Mouse (Mus musculus): ENCODE measurements around the gene Foxd4. TPM values are rescaled to one million over a fixed set of nuclear protein-coding genes. Genes with fewer than 3 reads are reported as not detected.
A peak's percentile ranks its signal among the peaks of the same experiment; 100 is the strongest.

The Foxd4 gene
- not detected for total RNA-seq (2021)

DNA sequence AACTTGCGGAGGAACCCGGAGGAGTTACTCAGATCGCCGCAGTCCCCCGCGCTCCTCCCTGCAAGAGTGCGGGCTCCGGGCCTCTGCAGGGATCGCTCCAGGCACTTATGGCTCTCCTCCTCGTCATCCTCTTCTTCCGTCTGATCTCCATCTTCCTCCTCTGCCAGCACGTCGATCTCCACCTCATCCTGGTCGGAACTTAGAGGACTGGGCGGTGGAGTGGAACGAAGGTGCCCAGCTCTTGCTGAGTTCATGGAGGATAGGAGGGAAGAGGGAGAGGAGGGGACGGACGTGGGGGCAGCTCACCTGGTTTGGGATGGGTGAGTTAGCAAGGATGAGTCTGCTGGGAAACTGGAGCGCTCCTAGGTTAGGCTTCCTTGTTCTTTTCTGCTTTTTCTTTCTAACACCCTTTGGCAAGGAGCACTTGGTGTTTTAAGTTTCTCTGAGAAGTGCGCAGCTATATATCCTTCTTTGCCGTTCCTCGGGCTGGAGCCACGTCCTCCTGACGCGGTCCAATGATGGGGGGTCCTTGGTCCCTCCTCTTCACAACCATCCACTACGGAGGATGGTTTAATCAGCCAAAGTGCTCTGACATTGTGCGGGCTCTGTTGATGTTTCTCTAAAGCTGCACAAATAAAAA, at the start of gene Foxd4:
Gene Foxd4, minus strand, starts transcription at position 617 of the 640 bp plus-strand sequence.
- no peak for DNase-seq
- intact Hi-C loops (cut with DNase I): no loop called here

DNA sequence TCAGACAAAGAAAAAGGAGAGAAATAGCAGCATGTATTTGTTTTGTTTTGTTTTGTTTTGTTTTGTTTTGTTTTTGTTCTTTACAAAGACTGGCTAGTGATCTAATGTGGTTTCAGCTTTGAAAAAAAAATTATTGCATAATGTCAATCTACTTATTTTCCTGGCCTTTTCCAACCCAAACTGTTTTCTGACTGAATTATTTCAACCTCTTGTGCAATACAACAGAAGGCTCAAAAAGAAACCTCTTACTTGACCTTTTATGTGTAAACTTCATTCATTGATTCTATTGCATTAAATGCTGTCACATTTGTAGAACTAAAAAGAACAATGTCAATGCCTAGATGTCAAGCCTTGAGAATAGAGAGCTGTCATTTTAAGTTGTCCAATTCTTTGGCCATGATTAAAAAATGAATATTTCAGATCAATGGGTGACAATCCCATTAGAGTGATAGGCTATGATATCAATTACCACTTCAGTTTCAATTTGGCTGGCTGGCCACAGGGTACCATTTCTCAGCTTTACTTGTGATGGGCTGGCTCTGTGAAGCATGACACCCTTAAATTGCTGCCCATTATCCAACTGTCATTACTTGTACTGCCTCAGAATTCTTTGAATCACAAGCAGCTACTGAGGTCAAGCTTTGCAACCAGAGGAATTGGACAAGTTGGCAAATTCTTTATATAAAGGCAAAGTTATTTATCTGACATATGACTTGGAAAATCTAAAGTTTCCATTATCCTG, 44.7 kb upstream of the Foxd4 start:
- intact Hi-C loops (cut with DNase I): no loop called here
- no peak for DNase-seq

DNA sequence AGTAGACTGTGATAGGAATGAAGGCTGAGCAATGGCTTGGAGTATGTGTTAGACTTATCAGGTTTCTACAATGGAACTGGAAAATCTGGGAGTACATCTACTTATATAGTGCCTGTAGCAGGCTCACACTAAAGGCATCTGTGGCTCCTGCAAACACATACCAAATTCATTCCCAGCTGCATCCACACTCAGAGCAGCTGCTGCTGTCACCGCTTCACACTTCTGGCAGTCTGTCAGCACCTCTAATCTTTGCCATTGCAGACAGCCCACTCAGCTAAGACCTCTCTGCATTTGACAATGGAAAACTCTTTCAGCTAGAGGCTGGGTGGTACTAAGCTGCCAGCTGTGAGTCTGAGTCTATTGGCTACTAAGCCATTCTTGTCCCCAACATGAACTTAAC, 36.1 kb upstream of the Foxd4 start:
- intact Hi-C loops (cut with DNase I): no loop called here
- DNase-seq: no peak

DNA sequence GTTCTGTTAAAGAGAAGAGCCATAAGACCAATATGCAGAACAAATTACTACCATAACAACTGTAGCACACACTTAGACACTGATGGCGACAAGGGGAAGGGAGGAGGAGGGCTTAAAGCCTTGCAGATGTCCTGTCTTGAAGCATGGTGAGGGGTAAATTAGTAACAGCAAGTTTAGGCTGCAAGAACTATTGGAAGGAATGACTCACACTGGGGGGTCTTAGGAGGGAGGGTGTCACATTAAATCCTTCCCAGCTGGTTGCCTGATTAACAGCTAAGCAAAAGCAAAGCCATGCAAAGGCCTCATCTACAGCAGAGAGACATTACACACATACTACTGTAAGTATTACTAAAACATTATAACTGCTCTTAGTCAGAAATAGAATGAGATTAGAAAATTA, 28.0 kb upstream of the Foxd4 start:
- intact Hi-C loops (cut with DNase I): no loop called here
- no peak for DNase-seq

GRCm38 (mm10) chr19:24920866-24921265, 19.9 kb upstream of the Foxd4 start:
- intact Hi-C loops (cut with DNase I): no loop called here

DNA sequence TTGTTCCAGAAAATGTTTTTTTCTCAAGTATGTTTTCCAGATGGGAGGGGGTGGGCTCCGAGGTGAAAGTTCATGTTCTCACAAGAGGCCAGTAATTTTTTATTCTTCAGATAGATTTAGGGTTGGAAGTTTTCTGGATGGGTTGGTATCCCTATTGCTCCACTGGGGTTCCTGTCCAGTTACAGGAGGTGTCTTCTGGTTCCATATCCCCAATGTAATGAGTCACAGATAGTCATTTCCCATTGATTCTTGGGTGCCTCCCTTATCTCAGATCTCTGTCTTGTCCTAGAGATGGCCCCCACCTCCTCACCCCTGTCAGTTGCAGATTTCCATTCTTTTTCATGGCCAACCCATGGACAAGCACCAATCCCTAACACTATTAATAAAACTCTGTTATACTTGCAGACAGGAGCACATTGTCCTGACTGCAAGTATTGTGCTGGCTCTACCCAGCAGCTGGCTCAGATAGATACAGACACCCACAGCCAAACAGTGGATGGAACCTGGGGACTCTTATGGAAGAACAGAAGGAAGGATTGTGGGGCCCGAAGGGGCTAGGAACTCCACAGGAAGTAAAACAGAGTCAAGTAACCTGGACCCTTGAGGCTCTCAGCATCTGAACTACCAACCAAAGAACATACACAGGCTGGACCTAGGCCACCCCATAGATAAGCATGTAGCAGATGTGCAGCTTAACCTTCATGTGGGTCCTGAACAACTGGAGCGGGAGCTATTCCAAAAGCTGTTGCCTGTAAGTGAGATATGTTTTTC, 7.6 kb upstream of the Foxd4 start:
- DNase-seq: no peak
- intact Hi-C loops (cut with DNase I): no loop called here

More at GRCm38 (mm10) chr19:24920866-24921265, 19.9 kb upstream of the Foxd4 start:
- DNase-seq: no peak

- intact Hi-C loops (cut with DNase I): no loop called here
- DNase-seq: no peak
Measured at GRCm38 (mm10) chr19:24907655-24908054, 6.7 kb upstream of the Foxd4 start.

DNA sequence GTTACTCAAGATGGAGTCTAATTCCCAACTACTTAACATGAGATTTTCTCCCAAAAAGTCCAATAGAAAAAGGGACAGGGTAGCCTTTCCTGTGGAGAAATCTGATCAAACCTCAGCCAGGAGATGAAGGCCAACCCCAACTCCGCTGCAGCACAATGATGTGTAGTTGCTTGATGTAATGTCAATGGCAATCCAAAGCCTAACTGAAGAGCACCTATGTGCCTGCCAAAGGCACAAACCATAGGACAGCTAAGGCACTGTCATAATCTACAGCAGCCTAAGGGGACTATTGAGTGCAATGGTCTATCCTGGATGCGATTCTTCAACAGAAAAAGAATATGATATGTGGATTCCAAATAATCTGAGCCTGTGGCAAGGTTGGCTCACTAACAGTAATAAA, 1.8 kb upstream of the Foxd4 start:
- DNase-seq: no peak
- intact Hi-C loops (cut with DNase I): no loop called here

- intact Hi-C loops (cut with DNase I): no loop called here
- no peak for DNase-seq
Measured at GRCm38 (mm10) chr19:24902256-24902655, 1.3 kb upstream of the Foxd4 start.

DNA sequence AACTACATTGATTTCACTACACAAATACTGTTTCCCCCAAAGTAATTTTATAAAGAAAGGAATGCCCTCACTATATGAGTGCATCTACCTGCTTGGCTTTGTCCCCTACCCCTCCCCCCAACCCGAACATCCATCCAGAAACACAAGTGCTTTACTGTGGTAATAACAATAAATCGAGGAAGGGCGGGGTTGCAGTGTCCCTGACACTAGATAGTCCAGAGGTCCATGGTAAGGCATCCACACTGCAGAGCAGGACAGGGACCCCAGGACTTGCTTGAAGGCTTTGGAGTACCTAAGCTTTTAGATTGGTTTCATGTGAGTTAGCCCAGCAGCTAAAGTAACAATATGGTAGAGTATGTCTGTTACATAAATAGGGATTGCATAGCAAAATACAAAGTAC, 669 bp upstream of the Foxd4 start:
- no peak for DNase-seq
- intact Hi-C loops (cut with DNase I): no loop called here

DNA sequence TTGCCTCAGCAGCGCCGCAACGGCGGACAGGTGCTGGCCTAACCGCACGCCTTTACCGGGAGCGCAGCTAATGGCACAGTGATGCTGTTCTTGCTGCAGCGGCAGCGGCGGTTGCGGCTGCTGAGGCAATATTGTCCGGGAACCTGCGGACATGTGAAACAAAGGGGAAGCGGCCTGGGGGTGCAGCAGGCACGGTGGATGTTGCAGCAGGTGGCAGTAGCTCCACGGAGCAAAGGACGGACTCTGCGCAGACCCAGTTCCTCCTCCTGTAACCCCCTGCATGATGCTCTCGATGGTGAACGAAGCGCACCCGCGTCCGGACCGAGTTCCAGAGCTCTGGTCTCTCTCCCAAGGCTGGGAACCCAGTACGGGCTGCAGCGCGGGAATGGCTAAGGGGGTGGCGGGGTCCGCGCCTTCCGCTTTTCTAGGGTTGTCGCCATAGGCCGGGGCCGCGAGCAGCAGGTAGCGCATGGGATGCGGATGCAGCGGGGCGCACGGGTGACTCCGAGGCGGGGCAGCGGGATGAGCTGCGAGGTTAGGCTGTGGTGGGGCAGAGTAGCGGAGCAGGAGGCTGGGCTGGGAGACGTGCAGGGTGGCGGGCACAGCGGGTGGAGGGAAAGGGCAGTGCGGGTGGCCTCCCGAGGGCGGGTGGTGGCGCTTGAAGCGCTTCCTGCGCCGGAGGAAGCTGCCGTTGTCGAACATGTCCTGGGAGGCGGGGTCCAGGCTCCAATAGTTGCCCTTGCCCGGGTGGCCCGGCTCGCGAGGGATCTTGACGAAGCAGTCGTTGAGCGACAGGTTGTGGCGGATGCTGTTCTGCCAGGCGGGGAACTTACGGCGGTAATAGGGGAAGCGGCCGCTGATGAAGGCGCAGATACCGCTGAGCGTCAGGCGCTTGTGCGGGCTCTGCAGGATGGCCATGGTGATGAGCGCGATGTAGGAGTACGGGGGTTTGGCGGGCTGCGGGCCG, 1.1 kb downstream of the Foxd4 start:
- intact Hi-C loops (cut with DNase I): no loop called here

GRCm38 (mm10) chr19:24898737-24899577, 2.0 kb downstream of the Foxd4 start:
- DNase-seq: no peak
- intact Hi-C loops (cut with DNase I): no loop called here

More for the DNA sequence above, 1.1 kb downstream of the Foxd4 start:
- peak; percentile 12 for DNase-seq

- intact Hi-C loops (cut with DNase I): no loop called here
- no peak for DNase-seq
Measured at GRCm38 (mm10) chr19:24897896-24898736, 2.9 kb downstream of the Foxd4 start.

- intact Hi-C loops (cut with DNase I): no loop called here
- no peak for DNase-seq
Measured at GRCm38 (mm10) chr19:24897006-24897895, 3.7 kb downstream of the Foxd4 start.

GRCm38 (mm10) chr19:24896536-24896935, 4.5 kb downstream of the Foxd4 start:
- DNase-seq: no peak
- intact Hi-C loops (cut with DNase I): no loop called here

GRCm38 (mm10) chr19:24886888-24887287, 14.1 kb downstream of the Foxd4 start:
- DNase-seq: no peak
- intact Hi-C loops (cut with DNase I): no loop called here

DNA sequence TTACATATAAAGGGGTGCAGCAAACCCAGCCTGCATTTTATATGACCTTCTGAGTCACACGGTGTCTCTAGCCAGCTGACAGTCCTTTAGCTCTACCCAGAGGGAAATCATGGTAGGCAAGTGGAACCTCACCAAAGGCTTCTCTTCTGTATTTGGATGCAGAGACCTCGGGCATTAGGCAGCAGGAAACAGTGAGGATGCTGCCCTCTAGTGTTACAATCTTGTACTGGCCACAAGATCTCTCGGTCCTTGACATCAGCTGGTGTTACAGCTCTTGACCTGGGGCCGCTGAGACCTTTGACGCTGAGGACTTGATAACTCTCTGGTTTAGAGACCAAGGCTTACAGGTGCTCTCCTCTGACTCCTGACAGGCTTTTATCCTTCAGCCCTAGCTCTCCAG, 15.5 kb downstream of the Foxd4 start:
- intact Hi-C loops (cut with DNase I): no loop called here

GRCm38 (mm10) chr19:24881237-24881636, 19.8 kb downstream of the Foxd4 start:
- no peak for DNase-seq
- intact Hi-C loops (cut with DNase I): no loop called here

More for the DNA sequence above, 15.5 kb downstream of the Foxd4 start:
- DNase-seq: peak; percentile 41
